Mouse (Mus musculus): ENCODE data around the gene Gm49339.
"Not testable (repeated sequence)": the region's sequence is repeated elsewhere in the genome, so short reads cannot be mapped to it uniquely, and the experiment has no call there.

Gm49339 gene

DNA sequence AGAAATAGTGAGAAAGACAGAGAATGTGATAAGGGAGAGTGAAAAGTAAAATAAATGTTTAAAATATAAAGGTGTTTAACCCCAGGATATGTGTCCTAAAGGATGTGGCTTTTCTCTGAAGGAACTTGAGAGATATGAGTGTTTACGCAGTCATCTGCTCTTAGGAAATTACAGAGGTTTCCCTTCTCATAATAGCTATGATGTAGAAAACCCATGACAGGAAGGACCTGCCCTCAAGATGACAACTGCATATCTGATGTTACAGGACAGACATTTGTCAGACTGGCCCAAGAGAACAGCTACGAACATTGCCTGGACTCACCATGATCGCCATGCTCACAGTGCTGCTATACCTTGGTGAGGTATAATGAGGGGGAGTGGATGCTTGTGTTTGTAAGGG, at the start of gene Gm49339, which contains the start of gene Lilr4b:
Gene Gm49339, plus strand, starts transcription at position 216 of the 400 bp plus-strand sequence.
Gene Lilr4b, plus strand, starts transcription at position 236 of the 400 bp plus-strand sequence.
- not testable (repeated sequence) for DNase-seq (ENCODE audit: low spot score)

DNA sequence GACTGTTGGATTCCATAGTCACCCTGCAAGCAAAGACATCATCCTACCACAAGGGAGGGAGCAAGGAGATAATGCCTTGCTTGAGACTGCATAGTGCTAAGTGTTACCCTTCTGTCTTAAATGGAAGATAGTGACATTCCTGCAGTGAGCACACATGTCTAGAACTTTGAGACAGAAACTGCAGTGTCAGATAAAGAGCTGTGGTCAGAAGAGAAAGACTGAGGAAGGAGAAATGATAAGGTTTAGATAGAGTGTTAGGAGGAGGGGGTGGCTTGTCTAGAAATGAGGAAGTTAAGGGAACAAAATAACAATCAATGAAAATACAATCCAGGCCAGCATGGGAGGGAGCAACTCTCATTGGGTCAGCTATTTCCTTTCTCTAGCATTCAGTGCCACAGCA, 47.5 kb upstream of the Gm49339 start:
- no peak for DNase-seq (ENCODE audit: low spot score)

DNA sequence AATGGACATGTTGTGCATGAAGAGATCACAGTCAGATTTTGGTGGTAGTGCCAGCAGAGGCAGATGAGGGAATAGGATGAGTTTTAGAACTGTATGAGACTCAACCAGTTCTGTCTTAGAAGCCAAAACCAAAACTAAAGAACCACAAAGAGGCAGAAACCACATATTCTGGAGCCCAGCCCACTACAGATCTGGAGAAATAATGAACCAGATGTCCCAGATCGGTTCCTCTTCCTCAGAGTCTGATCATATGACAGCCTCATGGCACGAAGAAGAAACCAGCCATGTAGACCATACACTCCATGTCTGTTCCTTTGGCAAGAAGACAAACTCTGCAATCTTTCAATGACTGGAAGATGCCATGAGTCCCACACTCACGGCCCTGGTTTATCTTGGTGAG, 44.7 kb upstream of the Gm49339 start:
- DNase-seq (ENCODE audit: low spot score) = no peak

DNA sequence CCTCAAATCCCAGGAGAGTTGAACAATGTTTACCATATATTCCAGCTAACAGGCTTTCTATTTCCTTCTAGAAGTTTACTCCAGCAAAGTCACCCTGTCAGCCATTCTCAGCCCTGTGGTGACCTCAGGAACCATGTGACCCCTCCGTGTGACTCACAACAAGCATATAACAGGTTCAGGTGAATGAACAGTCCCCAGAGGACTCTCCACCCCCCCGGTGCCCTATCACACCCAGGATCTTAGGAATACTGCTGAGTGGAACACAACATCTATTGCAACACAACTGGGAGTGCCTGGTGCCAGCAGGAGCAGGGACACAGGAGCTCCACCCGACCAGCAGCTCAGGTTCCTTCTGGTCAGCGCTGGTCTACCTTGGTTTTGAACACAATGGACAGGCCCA, 28.8 kb upstream of the Gm49339 start:
- no peak for DNase-seq (ENCODE audit: low spot score)

DNA sequence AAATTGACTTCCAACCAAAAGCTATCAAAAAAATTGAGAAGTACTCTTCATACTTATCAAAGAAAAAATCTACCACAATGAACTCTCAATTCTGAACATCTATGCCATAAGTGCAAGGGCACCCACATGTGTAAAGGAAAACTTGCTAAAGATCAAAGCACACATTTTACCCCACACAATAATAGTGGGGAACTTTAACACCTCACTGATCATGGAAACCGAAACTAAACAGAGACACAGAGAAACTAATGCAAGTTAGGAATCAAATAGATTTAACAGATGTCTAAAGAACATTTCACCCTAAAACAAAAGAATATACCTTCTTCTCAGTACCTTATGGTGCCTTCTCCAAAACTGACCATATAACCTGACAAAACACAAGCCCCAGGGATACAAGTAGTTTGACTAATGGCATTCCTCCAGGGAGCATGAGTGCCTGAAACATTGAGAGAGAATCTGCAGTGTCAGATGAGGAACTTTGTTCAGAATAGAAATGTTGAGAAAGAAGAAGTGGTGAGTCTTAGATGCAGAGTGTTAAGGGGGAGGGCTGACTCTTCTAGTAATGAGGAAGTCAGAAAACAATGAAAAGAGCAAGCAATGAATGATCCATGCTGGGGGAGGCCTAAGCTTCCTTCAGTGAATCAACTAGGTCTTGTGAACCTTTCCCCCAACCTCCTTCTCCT, 26.7 kb upstream of the Gm49339 start:
- DNase-seq (ENCODE audit: low spot score) = no peak

DNA sequence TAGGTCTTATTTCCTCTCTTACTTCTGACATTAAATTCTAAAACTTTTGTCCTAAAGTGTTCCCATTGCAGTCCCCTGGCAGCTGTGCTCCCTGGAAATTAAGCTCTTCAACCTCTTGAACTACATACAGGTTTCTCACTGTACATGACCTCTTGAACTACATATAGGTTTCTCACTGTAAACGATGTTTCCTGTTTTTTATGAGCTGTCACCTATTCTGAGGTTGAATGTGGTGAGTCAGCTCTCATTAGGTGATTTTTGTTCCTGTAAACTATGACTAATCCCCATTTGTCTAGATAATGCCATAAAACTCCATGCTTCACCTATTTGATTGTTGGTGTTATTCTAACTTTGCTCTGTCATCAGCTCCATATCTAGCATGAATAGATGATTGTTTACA, 26.0 kb upstream of the Gm49339 start:
- no peak for DNase-seq (ENCODE audit: low spot score)

DNA sequence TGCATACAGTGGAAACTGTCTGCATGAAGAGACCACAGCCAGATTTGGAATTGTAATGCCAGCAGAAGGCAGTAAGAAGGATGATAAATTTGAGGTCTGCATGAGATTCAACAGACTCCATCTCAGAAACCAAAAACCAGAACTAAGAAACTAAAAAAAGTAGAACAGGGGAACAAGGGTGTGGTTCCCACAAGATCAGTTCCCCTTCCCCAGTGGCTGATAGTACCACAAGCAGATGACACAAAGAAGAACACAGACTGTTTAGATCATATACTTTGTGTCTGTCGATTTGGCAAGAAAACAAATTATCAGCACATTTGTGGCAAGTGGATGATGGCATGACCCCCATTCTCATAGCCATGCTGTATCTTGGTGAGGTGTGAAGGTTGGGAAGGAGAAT, 24.6 kb upstream of the Gm49339 start:
- no peak for DNase-seq (ENCODE audit: low spot score)

DNA sequence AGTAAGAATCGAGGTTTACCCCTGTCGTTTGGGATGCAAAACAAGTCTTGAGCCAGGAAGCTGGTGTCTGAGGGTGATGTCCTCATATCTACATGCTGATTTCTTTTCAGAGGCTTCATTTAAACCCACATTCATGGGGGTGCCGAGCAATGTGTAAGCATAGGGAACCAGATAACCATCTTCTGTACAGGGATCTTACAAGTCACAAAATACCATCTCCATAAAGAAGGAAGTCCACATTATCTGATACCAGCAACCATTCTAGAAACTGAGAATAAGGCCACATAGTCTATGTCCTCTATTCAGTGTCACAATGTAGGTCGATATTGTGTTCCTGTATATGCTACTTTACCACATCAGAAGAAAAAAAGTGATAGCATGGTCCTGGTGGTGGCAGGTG, 24.0 kb upstream of the Gm49339 start:
- DNase-seq (ENCODE audit: low spot score) = no peak

DNA sequence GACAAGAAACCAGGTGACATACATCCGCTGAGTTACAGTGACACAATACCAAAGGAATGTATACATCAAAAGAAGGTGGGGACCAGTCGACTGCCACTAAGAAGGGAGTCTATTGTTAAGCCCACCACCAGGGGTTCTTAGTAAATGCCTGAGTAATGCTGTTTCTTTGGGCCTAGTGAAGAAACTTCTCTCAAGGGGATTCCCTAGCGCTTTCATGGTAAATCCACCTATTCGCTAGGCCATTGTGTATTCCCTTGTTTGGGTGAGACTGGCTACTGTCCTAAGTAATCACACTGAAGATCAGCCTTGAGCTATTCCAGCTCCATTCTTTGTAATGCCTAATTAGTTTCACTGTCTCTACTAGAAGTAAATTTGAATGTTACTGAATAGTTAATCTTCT, 16.6 kb upstream of the Gm49339 start:
- not testable (repeated sequence) for DNase-seq (ENCODE audit: low spot score)

DNA sequence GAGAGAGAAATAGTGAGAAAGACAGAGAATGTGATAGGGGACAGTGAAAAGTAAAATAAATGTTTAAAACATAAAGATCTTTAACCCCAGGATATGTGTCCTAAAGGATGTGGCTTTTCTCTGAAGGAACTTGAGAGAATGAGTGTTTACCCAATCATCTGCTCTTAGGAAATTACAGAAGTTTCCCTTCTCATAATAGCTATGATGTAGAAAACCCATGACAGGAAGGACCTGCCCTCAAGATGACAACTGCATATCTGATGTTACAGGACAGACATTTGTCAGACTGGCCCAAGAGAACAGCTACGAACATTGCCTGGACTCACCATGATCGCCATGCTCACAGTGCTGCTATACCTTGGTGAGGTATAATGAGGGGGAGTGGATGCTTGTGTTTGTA, 10.3 kb downstream of the Gm49339 start, which contains the start of gene Lilrb4a:
Gene Lilrb4a, plus strand, starts transcription at position 266 of the 400 bp plus-strand sequence.
- DNase-seq (ENCODE audit: low spot score) = not testable (repeated sequence)

DNA sequence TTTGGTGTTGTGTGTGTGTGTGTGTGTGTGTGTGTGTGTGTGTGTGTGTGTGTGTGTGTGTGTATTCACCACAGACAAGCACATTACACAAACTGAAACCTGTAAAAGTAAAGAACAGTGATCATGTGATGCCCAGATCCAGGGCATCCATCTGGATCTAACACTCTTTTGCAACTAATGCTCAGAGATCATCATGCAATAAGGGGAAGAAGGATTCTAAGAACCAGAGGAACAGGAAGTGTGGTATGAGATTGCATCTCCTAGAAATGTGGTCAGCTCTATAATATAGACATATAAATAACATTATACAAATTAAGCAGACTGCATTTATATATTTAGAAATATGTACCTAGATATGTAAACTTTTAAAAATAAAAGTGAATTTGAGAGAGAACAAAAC, 39.6 kb downstream of the Gm49339 start:
- no peak for DNase-seq (ENCODE audit: low spot score)

DNA sequence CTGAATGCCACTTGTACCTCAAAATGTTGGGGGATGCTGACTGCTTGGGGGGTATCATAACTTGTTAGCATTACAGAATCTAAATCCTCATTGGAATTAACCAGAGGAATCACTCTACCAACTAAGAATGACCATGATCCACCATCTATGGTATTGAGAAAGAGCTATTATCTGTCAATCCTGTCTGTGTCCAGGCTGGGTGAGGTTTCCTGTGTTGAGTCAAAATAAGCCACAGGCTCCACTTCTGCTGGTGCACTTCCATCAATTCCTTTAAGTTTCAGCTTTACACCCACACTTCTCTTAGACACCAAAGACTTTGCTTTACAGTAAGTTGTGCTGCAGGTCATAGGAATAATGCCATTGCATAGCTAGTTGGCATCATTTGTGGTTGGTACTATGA, 41.0 kb downstream of the Gm49339 start:
- no peak for DNase-seq (ENCODE audit: low spot score)

DNA sequence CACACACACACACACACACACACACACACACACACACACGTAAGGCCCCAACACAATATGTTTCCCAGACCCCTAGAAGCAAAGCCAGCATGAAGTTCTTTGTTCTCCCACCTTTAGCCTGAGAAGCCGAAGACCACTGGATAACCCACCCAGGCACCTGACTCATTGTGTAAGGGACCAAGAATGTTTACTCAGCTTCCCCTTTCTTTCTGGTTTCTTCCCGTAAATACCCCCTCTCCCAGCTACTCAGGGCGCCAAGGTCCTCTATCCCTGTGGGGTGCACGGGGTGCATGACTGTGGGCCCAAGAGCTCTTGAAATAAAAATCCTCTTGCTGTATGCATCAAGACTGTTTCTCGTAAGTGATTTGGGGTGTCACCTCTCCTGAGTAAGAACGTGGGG, 45.7 kb downstream of the Gm49339 start:
- DNase-seq (ENCODE audit: low spot score) = no peak

DNA sequence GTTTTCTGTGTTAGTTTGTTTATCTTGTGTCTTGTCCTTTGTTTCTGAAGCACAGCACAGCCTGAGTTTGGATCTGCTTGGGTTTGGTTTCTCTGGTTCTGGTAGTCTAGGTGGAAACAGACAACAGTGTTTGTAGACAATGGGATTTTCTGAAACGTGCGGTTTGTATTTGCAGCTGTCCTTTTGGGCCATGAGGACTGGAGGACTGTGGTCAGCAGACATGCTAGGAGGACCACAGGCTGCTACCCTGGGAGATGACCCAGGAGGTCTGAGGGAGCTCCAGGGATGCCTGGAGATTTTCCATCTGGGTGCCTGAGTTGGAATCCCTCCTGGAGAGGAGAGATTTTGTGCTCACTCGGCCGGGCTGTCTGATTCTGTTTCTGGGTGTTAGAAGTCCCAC, 46.2 kb downstream of the Gm49339 start:
- DNase-seq (ENCODE audit: low spot score) = no peak

DNA sequence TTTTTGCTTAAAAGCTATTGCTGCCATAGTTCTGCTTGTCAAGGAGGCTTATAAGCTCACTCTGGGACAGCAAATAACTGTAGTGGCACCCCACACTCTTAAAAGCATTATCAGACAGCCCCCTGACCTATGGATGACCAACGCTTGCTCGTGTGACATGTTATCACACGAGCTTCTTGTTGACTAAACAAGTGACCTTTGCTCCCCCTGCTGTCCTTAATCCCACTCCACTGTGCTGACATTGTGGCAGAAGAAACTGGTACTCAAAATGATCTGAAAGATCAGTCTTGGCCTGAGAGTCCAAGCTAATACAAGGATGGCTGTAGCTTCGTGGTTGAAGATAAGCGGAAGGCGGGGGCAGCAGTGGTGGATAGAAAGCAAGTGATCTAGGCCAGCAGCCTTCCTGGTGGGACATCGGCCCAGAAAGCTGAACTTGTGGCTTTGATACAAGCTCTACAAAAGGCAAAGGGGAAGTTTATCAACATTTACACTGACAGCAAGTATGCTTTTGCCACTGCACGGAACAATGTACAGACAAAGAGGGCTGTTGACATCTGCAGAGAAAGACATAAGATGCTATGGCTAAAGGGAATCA, 48.5 kb downstream of the Gm49339 start:
- no peak for DNase-seq (ENCODE audit: low spot score)

DNA sequence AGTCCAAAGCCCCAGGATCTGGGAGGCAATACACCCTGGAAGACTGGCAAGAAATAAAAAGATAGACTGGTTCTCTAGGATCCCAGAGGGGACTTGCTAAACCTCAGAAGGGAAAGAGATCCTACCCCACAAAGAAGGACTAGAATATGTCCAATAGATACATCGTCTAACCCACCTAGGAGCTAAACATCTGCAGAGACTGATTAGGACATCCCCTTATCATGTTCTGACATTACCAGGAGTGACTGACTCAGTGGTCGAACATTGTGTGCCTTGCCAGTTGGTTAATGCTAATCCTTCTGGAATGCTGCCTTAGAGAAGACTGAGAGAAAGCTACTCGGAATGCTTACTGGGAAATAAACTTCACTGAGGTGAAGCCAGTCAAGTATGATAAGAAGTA, 49.1 kb downstream of the Gm49339 start:
- DNase-seq (ENCODE audit: low spot score) = no peak

DNA sequence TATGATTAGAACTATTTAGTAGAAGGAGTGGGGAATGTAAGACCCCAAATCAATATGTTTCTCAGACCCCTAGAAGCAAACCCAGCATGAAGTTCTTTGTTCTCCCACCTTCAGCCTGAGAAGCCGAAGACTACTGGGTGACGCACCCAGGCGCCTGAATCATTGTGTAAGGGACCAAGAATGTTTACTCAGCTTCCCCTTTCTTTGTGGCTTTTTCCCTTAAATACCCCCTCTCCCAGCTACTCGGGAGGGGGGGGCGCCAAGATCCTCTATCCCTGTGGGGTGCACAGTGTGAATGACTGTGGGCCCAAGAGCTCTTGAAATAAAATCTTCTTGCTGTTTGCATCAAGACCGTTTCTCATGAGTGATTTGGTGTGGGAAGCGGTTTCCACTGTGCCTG, 50.4 kb downstream of the Gm49339 start:
- DNase-seq (ENCODE audit: low spot score) = no peak
